ENCODE assay signal across 23 mouse cellular contexts in genomic region chr17:27333141-27333540, GRCm38 (mm10).
A peak's percentile ranks its signal among the peaks of the same experiment; 100 is the strongest.
DNase-seq lines count a peak whose midpoint lies in the region; ATAC-seq lines count a peak whose summit lies in the region.
"Had no signal": no experiment of that assay in that cellular context is flagged by ENCODE, and none has a peak within 500 bp of the region (broad histone marks: within the 10 kb centered on the region; RNA-seq: fewer than 3 reads in every experiment).

No protein-coding gene starts in this region.

- H3K27ac ChIP-seq in heart, embryonic 12.5 days (ENCODE audit: poor library complexity, severe bottlenecking): 0 out of 2 replicates have a peak overlapping the region, but pooled peaks have one; percentile 26
- H3K27ac ChIP-seq in liver, embryonic 11.5 days (ENCODE audit: low read depth, low read length): 0 out of 2 replicates have a peak overlapping the region, but pooled peaks have one; percentile 26
- H3K27ac ChIP-seq in hindbrain, embryonic 13.5 days: no peak overlapping the region
- H3K27ac ChIP-seq: heart, adult 2 months; limb, embryonic 10.5 days; neural tube, embryonic 12.5 days had no signal

- H3K27me3 ChIP-seq in heart, embryonic 12.5 days (replicated peaks): peaks cover 17% of the 10 kb centered on the region; the same call in 1 of the 2 replicates
- H3K27me3 ChIP-seq in liver, embryonic 11.5 days (replicated peaks; ENCODE audit: control insufficient read depth, insufficient read depth, low read length): no peaks in the 10 kb centered on the region
- H3K27me3 ChIP-seq in hindbrain, embryonic 13.5 days: no peaks in the 10 kb centered on the region; the same call in 1 of the 2 replicates
- H3K27me3 ChIP-seq: neural tube, embryonic 12.5 days had no signal

- H3K9ac ChIP-seq in heart, embryonic 12.5 days: no peak overlapping the region
- no peak overlapping the region for H3K9ac ChIP-seq in liver, embryonic 11.5 days (ENCODE audit: low read depth, low read length)
- H3K9ac ChIP-seq in hindbrain, embryonic 13.5 days: no peak overlapping the region
- H3K9ac ChIP-seq: neural tube, embryonic 12.5 days had no signal

- no peak for DNase-seq in heart, adult 8-10 months (ENCODE audit: low spot score)
- peak; percentile 39 for DNase-seq in spleen, adult 12 weeks (ENCODE audit: low spot score)
- DNase-seq in spleen, adult 18-20 months: no peak
- no peak for DNase-seq in liver, embryonic 11.5 days (ENCODE audit: low spot score)
- DNase-seq in gastrocnemius, postnatal 10 days: no peak
- DNase-seq: adrenal gland, adult 8-10 months; cerebellum, adult 2 months; cerebellum, postnatal 25 days; gastrocnemius, postnatal 36 days; heart, adult 2 months; heart, postnatal 10 days; kidney, postnatal 10 days; lung, postnatal 14 days; midbrain, embryonic 14.5 days; right cerebral cortex, postnatal 4 days had no signal

- H3K9me3 ChIP-seq in heart, embryonic 12.5 days (replicated peaks): no peaks in the 10 kb centered on the region
- no peaks in the 10 kb centered on the region for H3K9me3 ChIP-seq in liver, embryonic 11.5 days (ENCODE audit: control insufficient read depth, low read length)
- no peaks in the 10 kb centered on the region for H3K9me3 ChIP-seq in hindbrain, embryonic 13.5 days
- H3K9me3 ChIP-seq: limb, embryonic 10.5 days; megakaryocyte, embryonic 14.5 days; neural tube, embryonic 12.5 days had no signal

- WGBS in heart, embryonic 12.5 days: 70% methylated on average over 6 of the region's 6 CpGs
- WGBS in liver, embryonic 11.5 days: 52% methylated on average over 6 of the region's 6 CpGs
- 62% methylated on average over 6 of the region's 6 CpGs for WGBS in hindbrain, embryonic 13.5 days

- no peak overlapping the region for H3K4me3 ChIP-seq in heart, embryonic 12.5 days
- H3K4me3 ChIP-seq in liver, embryonic 11.5 days (ENCODE audit: low read depth, low read length): no peak overlapping the region
- no peak overlapping the region for H3K4me3 ChIP-seq in hindbrain, embryonic 13.5 days
- H3K4me3 ChIP-seq: heart, adult 2 months; limb, embryonic 10.5 days; megakaryocyte, embryonic 14.5 days; neural tube, embryonic 12.5 days had no signal

- ATAC-seq in heart, embryonic 12.5 days (ENCODE audit: insufficient number of reproducible peaks, low FRiP score): peak; percentile 64
- peak; percentile 85 for ATAC-seq in liver, embryonic 11.5 days (replicated peaks; ENCODE audit: low FRiP score)
- peak; percentile 79 for ATAC-seq in megakaryocyte progenitor cell, adult 5-6 weeks (replicated peaks; ENCODE audit: poor library complexity)
- no peak for ATAC-seq in hindbrain, embryonic 13.5 days (ENCODE audit: low FRiP score)
- ATAC-seq: forebrain, embryonic 16.5 days; intestine, postnatal 0 days had no signal

- H3K4me1 ChIP-seq in heart, embryonic 12.5 days (replicated peaks): peaks cover 24% of the 10 kb centered on the region
- H3K4me1 ChIP-seq in liver, embryonic 11.5 days (replicated peaks; ENCODE audit: control insufficient read depth, insufficient read depth, low read length): peaks cover 10% of the 10 kb centered on the region
- peaks cover 17% of the 10 kb centered on the region for H3K4me1 ChIP-seq in hindbrain, embryonic 13.5 days (replicated peaks)

- no peak overlapping the region for H3K4me2 ChIP-seq in heart, embryonic 12.5 days
- H3K4me2 ChIP-seq in liver, embryonic 11.5 days: peak overlapping the region; percentile 26
- no peak overlapping the region for H3K4me2 ChIP-seq in hindbrain, embryonic 13.5 days
- H3K4me2 ChIP-seq: neural tube, embryonic 12.5 days had no signal

- H3K36me3 ChIP-seq in heart, embryonic 12.5 days: no peaks in the 10 kb centered on the region
- no peaks in the 10 kb centered on the region for H3K36me3 ChIP-seq in liver, embryonic 11.5 days (ENCODE audit: control insufficient read depth, insufficient read depth, low read length)
- H3K36me3 ChIP-seq in hindbrain, embryonic 13.5 days: no peaks in the 10 kb centered on the region
- H3K36me3 ChIP-seq: limb, embryonic 10.5 days; neural tube, embryonic 12.5 days had no signal
